Mouse (Mus musculus): Measurements from ENCODE around the gene Supt5. TPM values are rescaled to one million over a fixed set of nuclear protein-coding genes. Genes with fewer than 3 reads are reported as not detected.

The Supt5 gene
- polyA plus RNA-seq, 1 experiment = 93.3 TPM

GRCm38 (mm10) chr7:28354113-28354581, 15.6 kb upstream of the Supt5 start:
- Histone ChIP-seq H3K4me3 (replicated peaks) (no peak overlapping the region), H3K4me1 (peaks cover 54% of the 10 kb centered on the region), H3K27me3 (replicated peaks) (peaks cover 4% of the 10 kb centered on the region), H3K9me3 (no peaks in the 10 kb centered on the region), H3K36me3 (replicated peaks; ENCODE audit: low read length) (peaks cover 39% of the 10 kb centered on the region)
- TF ChIP-seq GATA1 (IDR thresholded peaks at IDR 0.05; ENCODE audit: borderline replicate concordance, low read length) (no peak), FLI1 (IDR thresholded peaks at IDR 0.05; ENCODE audit: low read length) (no peak)

DNA sequence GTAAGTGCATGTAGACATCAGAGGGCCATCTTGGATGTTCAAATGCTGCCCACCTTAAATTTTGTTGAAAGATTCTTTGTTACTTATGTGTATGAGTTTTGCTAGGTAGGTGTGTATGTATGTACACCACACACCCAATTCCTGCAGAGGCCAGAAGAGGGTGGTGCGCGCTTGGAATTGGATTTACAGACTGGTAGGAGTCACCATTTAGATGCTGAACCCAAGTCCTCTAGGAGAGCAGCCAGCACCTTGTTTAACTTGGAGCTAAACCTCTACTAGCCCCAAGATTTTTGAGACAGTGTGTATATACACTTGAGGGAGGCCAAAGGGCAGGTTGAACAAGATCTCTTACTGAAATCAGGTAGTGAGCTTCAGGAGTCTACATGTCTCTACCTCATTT, 14.7 kb upstream of the Supt5 start:
- Histone ChIP-seq H3K36me3 (replicated peaks; ENCODE audit: low read length) (peaks cover 37% of the 10 kb centered on the region), H3K9me3 (no peaks in the 10 kb centered on the region), H3K4me1 (peaks cover 54% of the 10 kb centered on the region), H3K27me3 (replicated peaks) (peaks cover 2% of the 10 kb centered on the region), H3K4me3 (replicated peaks) (no peak overlapping the region)
- no peak for TF ChIP-seq GATA1 (IDR thresholded peaks at IDR 0.05; ENCODE audit: borderline replicate concordance, low read length)
- TF ChIP-seq FLI1 (IDR thresholded peaks at IDR 0.05; ENCODE audit: low read length) = no peak

DNA sequence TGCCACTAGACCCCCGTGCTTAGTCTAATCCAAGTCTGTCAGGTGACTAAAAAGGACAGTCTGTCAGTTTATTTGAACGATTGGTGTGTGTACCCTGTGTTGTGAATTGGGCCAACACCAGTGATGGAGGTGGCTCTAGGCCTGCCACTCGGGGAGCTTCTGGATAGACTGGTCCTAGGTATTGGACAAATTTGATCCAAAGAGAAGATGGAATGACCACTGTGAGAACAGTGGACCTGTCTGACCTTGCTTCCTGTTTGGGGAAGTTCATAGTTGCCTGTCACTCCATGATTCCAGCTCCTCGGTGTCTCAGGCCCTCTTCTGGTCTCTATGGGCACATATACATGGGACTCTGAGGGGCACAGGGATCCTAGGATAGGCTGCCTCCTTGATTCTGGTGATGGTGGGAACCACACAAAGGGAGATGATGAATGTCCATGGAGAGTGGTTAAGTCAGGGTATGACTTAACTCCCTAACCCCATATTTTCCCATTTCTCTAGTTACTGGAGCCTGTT, 13.2 kb upstream of the Supt5 start:
- H3K4me1 ChIP-seq = peaks cover 45% of the 10 kb centered on the region
- no peak for TF ChIP-seq FLI1 (IDR thresholded peaks at IDR 0.05; ENCODE audit: low read length)
- TF ChIP-seq GATA1 (IDR thresholded peaks at IDR 0.05; ENCODE audit: borderline replicate concordance, low read length) = no peak
- peaks cover 37% of the 10 kb centered on the region for H3K36me3 ChIP-seq (replicated peaks; ENCODE audit: low read length)
- H3K9me3 ChIP-seq = no peaks in the 10 kb centered on the region
- H3K4me3 ChIP-seq (replicated peaks) = peak overlapping the region; percentile 99
- H3K27me3 ChIP-seq (replicated peaks) = no peaks in the 10 kb centered on the region

DNA sequence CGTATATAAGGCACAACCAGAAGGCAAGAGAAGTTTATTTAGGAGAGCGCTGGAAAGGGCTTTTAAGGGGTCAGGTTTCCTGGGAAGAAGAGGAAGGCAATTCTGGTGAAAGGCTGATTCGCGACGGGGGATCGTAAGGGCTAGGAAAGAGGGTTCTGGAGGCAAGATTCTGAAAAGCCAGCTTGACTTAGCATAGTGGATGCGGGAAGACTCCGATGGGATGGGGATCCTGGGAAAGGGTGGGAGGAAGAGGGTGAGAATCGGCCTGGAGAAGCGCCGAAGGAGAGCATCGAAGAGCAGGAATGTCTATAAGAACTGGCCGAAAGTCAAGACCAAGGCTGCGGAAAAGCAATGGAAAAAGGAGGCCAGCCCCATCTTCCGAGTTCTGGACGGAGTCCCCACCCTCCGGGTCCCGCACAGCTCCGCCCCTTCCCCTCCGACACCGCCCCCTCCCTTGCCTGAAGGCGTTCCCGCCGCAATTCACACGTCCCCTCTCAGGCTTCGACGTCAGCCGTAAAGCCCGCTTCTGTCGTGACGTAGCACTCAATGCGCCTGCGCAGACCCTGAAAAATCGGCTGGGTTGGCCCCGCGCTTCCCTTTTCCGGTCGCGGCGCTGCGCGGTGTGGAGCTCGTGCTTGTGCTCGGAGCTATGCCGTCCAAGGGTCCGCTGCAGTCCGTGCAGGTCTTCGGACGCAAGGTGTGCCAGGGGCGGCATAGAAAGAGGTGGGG, 11.8 kb upstream of the Supt5 start, which contains the start of gene Rps16:
Rps16 (plus strand) TSS at position 498 of the 729 bp plus-strand sequence.
- no peaks in the 10 kb centered on the region for H3K9me3 ChIP-seq
- H3K4me3 ChIP-seq (replicated peaks) = peak within 1 kb of the TSS; percentile 99
- TF ChIP-seq GATA1 (IDR thresholded peaks at IDR 0.05; ENCODE audit: borderline replicate concordance, low read length) (no peak), FLI1 (IDR thresholded peaks at IDR 0.05; ENCODE audit: low read length) (peak; percentile 56; the same call in 1 of the 2 replicates)
- H3K4me1 ChIP-seq = peaks cover 43% of the 10 kb centered on the region
- H3K27me3 ChIP-seq (replicated peaks) = no peaks in the 10 kb centered on the region
- H3K36me3 ChIP-seq (replicated peaks; ENCODE audit: low read length) = peaks cover 36% of the 10 kb centered on the region

DNA sequence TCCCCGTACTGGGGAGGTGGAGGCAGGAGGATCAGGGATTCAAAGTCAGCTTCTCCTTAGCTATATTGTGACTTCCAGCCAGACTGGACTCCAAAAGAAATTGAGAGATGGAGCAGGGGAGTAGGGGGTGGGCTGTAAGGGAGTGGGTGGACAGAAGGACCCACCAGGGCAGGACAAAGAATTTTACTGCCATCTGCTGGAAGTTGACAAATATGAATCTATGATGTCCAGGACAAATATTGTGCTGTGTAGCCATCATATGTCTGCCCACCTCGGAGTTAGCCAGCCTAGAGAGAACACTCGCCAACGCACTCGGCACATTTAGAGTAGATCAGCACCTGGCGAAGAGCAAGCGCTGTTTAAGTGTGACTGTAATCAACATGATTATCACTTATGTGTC, 10.1 kb upstream of the Supt5 start:
- Histone ChIP-seq H3K4me3 (replicated peaks) (no peak overlapping the region), H3K36me3 (replicated peaks; ENCODE audit: low read length) (peaks cover 21% of the 10 kb centered on the region), H3K27me3 (replicated peaks) (no peaks in the 10 kb centered on the region), H3K4me1 (peaks cover 49% of the 10 kb centered on the region), H3K9me3 (no peaks in the 10 kb centered on the region)
- no peak for TF ChIP-seq GATA1 (IDR thresholded peaks at IDR 0.05; ENCODE audit: borderline replicate concordance, low read length)
- TF ChIP-seq FLI1 (IDR thresholded peaks at IDR 0.05; ENCODE audit: low read length) = no peak

DNA sequence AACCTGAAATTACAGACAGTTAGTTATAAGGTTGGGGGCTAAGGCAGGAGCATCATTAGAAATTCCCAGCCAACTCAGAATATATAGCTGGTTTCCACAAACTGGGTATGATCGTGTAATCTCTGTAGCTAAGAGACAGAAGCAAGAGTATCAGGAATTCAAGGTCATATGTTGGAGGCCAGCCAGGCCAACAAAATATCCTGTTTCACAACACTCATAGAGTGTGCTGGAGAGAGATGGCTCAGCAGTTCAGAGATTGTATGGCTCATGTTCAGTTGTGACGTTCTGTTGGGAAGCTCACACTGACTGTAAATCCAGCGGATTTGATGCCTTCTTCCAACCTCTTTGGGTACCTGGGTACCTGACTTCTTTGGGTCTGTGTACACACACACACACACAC, 9.2 kb upstream of the Supt5 start:
- Histone ChIP-seq H3K27me3 (replicated peaks) (no peaks in the 10 kb centered on the region), H3K36me3 (replicated peaks; ENCODE audit: low read length) (peaks cover 12% of the 10 kb centered on the region), H3K9me3 (no peaks in the 10 kb centered on the region), H3K4me3 (replicated peaks) (no peak overlapping the region), H3K4me1 (peaks cover 57% of the 10 kb centered on the region)
- TF ChIP-seq FLI1 (IDR thresholded peaks at IDR 0.05; ENCODE audit: low read length) (no peak), GATA1 (IDR thresholded peaks at IDR 0.05; ENCODE audit: borderline replicate concordance, low read length) (no peak)

DNA sequence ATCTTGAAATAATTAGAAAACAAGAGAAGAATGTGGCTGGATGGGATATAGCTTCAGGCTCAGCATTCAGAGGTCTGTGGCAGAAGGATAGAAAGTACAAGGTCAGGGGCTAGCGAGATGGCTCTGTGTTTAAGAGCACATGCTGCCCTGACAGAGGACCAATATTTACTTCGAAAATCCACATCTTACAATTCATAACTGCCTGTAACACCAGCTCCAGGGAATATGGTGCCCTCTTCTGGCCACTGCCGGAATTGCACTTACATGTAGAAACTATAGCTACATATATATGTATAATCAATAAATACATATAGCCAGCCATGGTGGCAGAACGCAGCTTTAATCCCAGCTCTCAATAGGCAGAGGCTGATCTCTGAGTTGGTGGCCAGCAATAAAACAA, 6.1 kb upstream of the Supt5 start:
- Histone ChIP-seq H3K27me3 (replicated peaks) (no peaks in the 10 kb centered on the region), H3K4me3 (replicated peaks) (peak overlapping the region; percentile 38), H3K4me1 (peaks cover 61% of the 10 kb centered on the region), H3K36me3 (replicated peaks; ENCODE audit: low read length) (no peaks in the 10 kb centered on the region), H3K9me3 (no peaks in the 10 kb centered on the region)
- no peak for TF ChIP-seq FLI1 (IDR thresholded peaks at IDR 0.05; ENCODE audit: low read length)
- TF ChIP-seq GATA1 (IDR thresholded peaks at IDR 0.05; ENCODE audit: borderline replicate concordance, low read length) = no peak

GRCm38 (mm10) chr7:28341381-28341780, 2.8 kb upstream of the Supt5 start:
- Histone ChIP-seq H3K27me3 (replicated peaks) (no peaks in the 10 kb centered on the region), H3K4me3 (replicated peaks) (no peak overlapping the region), H3K4me1 (peaks cover 61% of the 10 kb centered on the region), H3K36me3 (replicated peaks; ENCODE audit: low read length) (peaks cover 3% of the 10 kb centered on the region), H3K9me3 (no peaks in the 10 kb centered on the region)
- TF ChIP-seq FLI1 (IDR thresholded peaks at IDR 0.05; ENCODE audit: low read length) (no peak), GATA1 (IDR thresholded peaks at IDR 0.05; ENCODE audit: borderline replicate concordance, low read length) (no peak)

- TF ChIP-seq FLI1 (IDR thresholded peaks at IDR 0.05; ENCODE audit: low read length) = no peak
- TF ChIP-seq GATA1 (IDR thresholded peaks at IDR 0.05; ENCODE audit: borderline replicate concordance, low read length) = no peak
- H3K27me3 ChIP-seq (replicated peaks) = no peaks in the 10 kb centered on the region
- peak overlapping the region; percentile 99 for H3K4me3 ChIP-seq (replicated peaks)
- peaks cover 75% of the 10 kb centered on the region for H3K4me1 ChIP-seq
- no peaks in the 10 kb centered on the region for H3K9me3 ChIP-seq
- H3K36me3 ChIP-seq (replicated peaks; ENCODE audit: low read length) = peaks cover 19% of the 10 kb centered on the region
Observed at GRCm38 (mm10) chr7:28339213-28339917, 819 bp upstream of the Supt5 start.

GRCm38 (mm10) chr7:28335471-28335870, 3.1 kb downstream of the Supt5 start:
- Histone ChIP-seq H3K27me3 (replicated peaks) (no peaks in the 10 kb centered on the region), H3K36me3 (replicated peaks; ENCODE audit: low read length) (peaks cover 48% of the 10 kb centered on the region), H3K4me1 (peaks cover 46% of the 10 kb centered on the region), H3K9me3 (no peaks in the 10 kb centered on the region), H3K4me3 (replicated peaks) (peak overlapping the region; percentile 19)
- TF ChIP-seq GATA1 (IDR thresholded peaks at IDR 0.05; ENCODE audit: borderline replicate concordance, low read length) (no peak), FLI1 (IDR thresholded peaks at IDR 0.05; ENCODE audit: low read length) (no peak)

Data from megakaryocyte, embryonic 14.5 days (primary cell).